Mouse (Mus musculus) MEL (cell line): ENCODE data around the gene Stpg1. TPM values are rescaled to one million over a fixed set of nuclear protein-coding genes. Genes with fewer than 3 reads are reported as not detected.

ENCODE experiments used
- DNase-seq: peaks from one replicate; pipeline ENCODE4 v3.0.0; 2011; ENCODE audit warnings: low read depth, low spot score
- H3K27ac ChIP-seq: 2 replicates; pipeline ENCODE4 v1.5.1; 2012; ENCODE audit warnings: low read depth, mild to moderate bottlenecking, control low read depth, low read length, moderate library complexity; ENCODE audit not compliant: control insufficient read depth
- H3K27me3 ChIP-seq, 2 experiments: fragments of 150-350 bp in 1 of 2; sonication (generic) in 1 of 2; 2 replicates each; pipeline ENCODE4 v1.6.1; 2012; ENCODE audit warnings: low read length in 2 of 2, mild to moderate bottlenecking in 2 of 2, improper control_type of control experiment in 1 of 2, moderate library complexity in 1 of 2; ENCODE audit not compliant: insufficient read depth in 2 of 2, control insufficient read depth in 1 of 2
- H3K36me3 ChIP-seq, 2 experiments: 2 replicates each; pipeline ENCODE4 v1.6.1; 2012 to 2014; ENCODE audit warnings: low read length in 2 of 2, improper control_type of control experiment in 1 of 2, inconsistent platforms in 1 of 2, mild to moderate bottlenecking in 1 of 2; ENCODE audit not compliant: insufficient read depth in 2 of 2, control insufficient read depth in 1 of 2
- H3K4me1 ChIP-seq, 2 experiments: fragments of 150-350 bp in 1 of 2; sonication (generic) in 1 of 2; 2 replicates each; pipeline ENCODE4 v1.6.1; 2012; ENCODE audit warnings: low read length in 2 of 2, improper control_type of control experiment in 1 of 2, mild to moderate bottlenecking in 1 of 2; ENCODE audit not compliant: insufficient read depth in 2 of 2, control insufficient read depth in 1 of 2
- H3K4me3 ChIP-seq, 2 experiments: fragments of 150-350 bp in 1 of 2; sonication (generic) in 1 of 2; 2 replicates each; pipeline ENCODE4 v1.5.1; 2012; ENCODE audit warnings: low read depth in 2 of 2, low read length in 2 of 2, mild to moderate bottlenecking in 2 of 2, moderate library complexity in 2 of 2, control low read depth in 1 of 2, improper control_type of control experiment in 1 of 2; ENCODE audit not compliant: control insufficient read depth in 1 of 2, insufficient read depth in 1 of 2
- H3K79me2 ChIP-seq: 2 replicates; pipeline ENCODE4 v1.6.1; 2012; ENCODE audit warnings: mild to moderate bottlenecking, low read length, moderate library complexity; ENCODE audit not compliant: control insufficient read depth, poor library complexity, insufficient read depth
- H3K9ac ChIP-seq: 2 replicates; pipeline ENCODE4 v1.6.1; 2012; ENCODE audit warnings: low read depth, mild to moderate bottlenecking, control low read depth, low read length, moderate library complexity; ENCODE audit not compliant: control insufficient read depth, poor library complexity, severe bottlenecking
- H3K9me3 ChIP-seq: fragments of 150-350 bp; sonication (generic); replicated peaks from 2 replicates; pipeline ENCODE4 v1.6.1; 2012; ENCODE audit warnings: mild to moderate bottlenecking, low read length, improper control_type of control experiment, moderate library complexity; ENCODE audit not compliant: insufficient read depth
- CHD1 ChIP-seq: IDR thresholded peaks from 2 replicates; pipeline ENCODE4 v1.6.1; 2012; ENCODE audit warnings: low read depth, mild to moderate bottlenecking, inconsistent platforms, low read length, improper control_type of control experiment
- EP300 ChIP-seq, 2 experiments: IDR thresholded peaks; 2 replicates each; pipeline ENCODE4 v1.6.1; 2011; ENCODE audit warnings: improper control_type of control experiment in 2 of 2, low read length in 2 of 2, low read depth in 1 of 2, mild to moderate bottlenecking in 1 of 2
- GABPA ChIP-seq: IDR thresholded peaks from 2 replicates; pipeline ENCODE4 v1.6.1; 2012; ENCODE audit warnings: low read depth, mild to moderate bottlenecking, inconsistent platforms, low read length, improper control_type of control experiment, moderate library complexity
- GATA1 ChIP-seq: IDR thresholded peaks from 2 replicates; pipeline ENCODE4 v1.6.1; 2011; ENCODE audit warnings: low read depth, low read length, improper control_type of control experiment
- JUND ChIP-seq: IDR thresholded peaks from 2 replicates; pipeline ENCODE4 v1.6.1; 2011; ENCODE audit warnings: low read depth, mild to moderate bottlenecking, improper control_type of control experiment, low read length
- KAT2A ChIP-seq: conservative IDR thresholded peaks from 2 replicates; pipeline ENCODE4 v1.6.1; 2012; ENCODE audit warnings: low read depth, low read length, improper control_type of control experiment, inconsistent platforms
- MAFK ChIP-seq: IDR thresholded peaks from 2 replicates; pipeline ENCODE4 v1.6.1; 2011; ENCODE audit warnings: low read depth, mild to moderate bottlenecking, low read length, improper control_type of control experiment, borderline replicate concordance
- MAZ ChIP-seq: IDR thresholded peaks from 2 replicates; pipeline ENCODE4 v1.6.1; 2012; ENCODE audit warnings: low read depth, mild to moderate bottlenecking, inconsistent platforms, low read length, improper control_type of control experiment
- MEF2A ChIP-seq: IDR thresholded peaks from 2 replicates; pipeline ENCODE4 v1.6.1; 2014; ENCODE audit warnings: low read depth, mild to moderate bottlenecking, inconsistent platforms, low read length, improper control_type of control experiment; ENCODE audit not compliant: poor library complexity, insufficient replicate concordance, severe bottlenecking; ENCODE audit errors: extremely low read depth
- MXI1 ChIP-seq: IDR thresholded peaks from 2 replicates; pipeline ENCODE4 v1.6.1; 2011; ENCODE audit warnings: mild to moderate bottlenecking, low read depth, low read length, improper control_type of control experiment
- MYC ChIP-seq: IDR thresholded peaks from 2 replicates; pipeline ENCODE4 v1.6.1; 2011; ENCODE audit warnings: low read depth, mild to moderate bottlenecking, low read length, improper control_type of control experiment, moderate library complexity
- NELFE ChIP-seq: IDR thresholded peaks from 2 replicates; pipeline ENCODE4 v1.6.1; 2011; ENCODE audit warnings: low read depth, low read length, improper control_type of control experiment
- NRF1 ChIP-seq: IDR thresholded peaks from 2 replicates; pipeline ENCODE4 v1.6.1; 2014; ENCODE audit warnings: low read depth, mild to moderate bottlenecking, inconsistent platforms, low read length, improper control_type of control experiment, moderate library complexity; ENCODE audit not compliant: poor library complexity, insufficient read depth, severe bottlenecking
- POLR2AphosphoS2 ChIP-seq: IDR thresholded peaks from 2 replicates; pipeline ENCODE4 v1.6.1; 2011; ENCODE audit warnings: low read length, improper control_type of control experiment
- POLR2AphosphoS5 ChIP-seq: IDR thresholded peaks from 2 replicates; pipeline ENCODE4 v1.6.1; 2012; ENCODE audit warnings: low read depth, borderline replicate concordance, mild to moderate bottlenecking, inconsistent platforms, low read length, moderate library complexity, mixed read lengths
- SMC3 ChIP-seq: IDR thresholded peaks from 2 replicates; pipeline ENCODE4 v1.6.1; 2011; ENCODE audit warnings: low read depth, low read length, improper control_type of control experiment
- TBP ChIP-seq: IDR thresholded peaks from 2 replicates; pipeline ENCODE4 v1.8.0; 2011; ENCODE audit warnings: low read depth, low read length, improper control_type of control experiment
- TCF12 ChIP-seq: IDR thresholded peaks from 2 replicates; pipeline ENCODE4 v1.6.1; 2014; ENCODE audit warnings: low read depth, mild to moderate bottlenecking, inconsistent platforms, low read length, improper control_type of control experiment, moderate library complexity
- UBTF ChIP-seq: IDR thresholded peaks from 2 replicates; pipeline ENCODE4 v1.6.1; 2012; ENCODE audit warnings: low read depth, mild to moderate bottlenecking, inconsistent platforms, low read length, improper control_type of control experiment, moderate library complexity, borderline replicate concordance; ENCODE audit not compliant: insufficient read depth
- USF1 ChIP-seq: IDR thresholded peaks from 2 replicates; pipeline ENCODE4 v1.6.1; 2014; ENCODE audit warnings: low read depth, mild to moderate bottlenecking, inconsistent platforms, low read length, improper control_type of control experiment, moderate library complexity
- USF2 ChIP-seq, 2 experiments: IDR thresholded peaks; 2 replicates each; pipeline ENCODE4 v1.6.1; 2011 to 2012; ENCODE audit warnings: improper control_type of control experiment in 2 of 2, low read length in 2 of 2, borderline replicate concordance in 1 of 2, inconsistent platforms in 1 of 2, low read depth in 1 of 2, mild to moderate bottlenecking in 1 of 2; ENCODE audit not compliant: insufficient read depth in 1 of 2
- ZC3H11A ChIP-seq: IDR thresholded peaks from 2 replicates; pipeline ENCODE4 v1.6.1; 2012; ENCODE audit warnings: low read depth, mild to moderate bottlenecking, inconsistent platforms, low read length, improper control_type of control experiment
- ZKSCAN1 ChIP-seq: IDR thresholded peaks from 2 replicates; pipeline ENCODE4 v1.6.1; 2012; ENCODE audit warnings: low read depth, mild to moderate bottlenecking, inconsistent platforms, low read length, improper control_type of control experiment, moderate library complexity
- ZMIZ1 ChIP-seq: IDR thresholded peaks from 2 replicates; pipeline ENCODE4 v1.6.1; 2012; ENCODE audit warnings: low read depth, mild to moderate bottlenecking, inconsistent platforms, low read length, improper control_type of control experiment, moderate library complexity
- polyA plus RNA-seq, 2 experiments: library from polyadenylated mRNA; stranded (reverse) in 1 of 2; unstranded in 1 of 2; fragments of >175 nt in 1 of 2; fragments of >200 nt in 1 of 2; gene quantifications; 2 replicates each; pipeline versions ENCODE4 v1.2.1 to v1.2.4; 2012; ENCODE audit warnings: low replicate concordance in 2 of 2, low read depth in 1 of 2; ENCODE audit not compliant: insufficient read length in 2 of 2, insufficient read depth in 1 of 2, missing spikeins in 1 of 2
- total RNA-seq: library from RNA; depleted of rRNA; stranded (reverse); fragments of 300-350 nt; gene quantifications from 2 replicates; pipeline ENCODE4 v1.2.3, GENCODE M21; 2012

Gene Stpg1
- total and polyA plus RNA-seq, 3 experiments: 0.21 TPM; not detected in 2

- no peaks in the 10 kb centered on the region for H3K4me1 ChIP-seq
Observed at GRCm38 (mm10) chr4:135513865-135514264, 19.3 kb downstream of the Stpg1 start.

GRCm38 (mm10) chr4:135514925-135515324 lies 20.3 kb downstream of the Stpg1 start:
- no peaks in the 10 kb centered on the region for H3K36me3 ChIP-seq
- H3K79me2 ChIP-seq: no peaks in the 10 kb centered on the region
- no peak overlapping the region for H3K27ac ChIP-seq
- no peaks in the 10 kb centered on the region for H3K9me3 ChIP-seq
- H3K9ac ChIP-seq: no peak overlapping the region
- H3K27me3 ChIP-seq: no peaks in the 10 kb centered on the region
- no peak overlapping the region for H3K4me3 ChIP-seq
- no peak for DNase-seq
- TF ChIP-seq SMC3: no peak
- TF ChIP-seq USF1: no peak
- TF ChIP-seq ZKSCAN1: no peak
- TF ChIP-seq NRF1: no peak
- TF ChIP-seq MAZ: no peak
- no peak for TF ChIP-seq TCF12
- TF ChIP-seq CHD1: no peak
- no peak for TF ChIP-seq USF2 (IDR thresholded peaks at IDR 0.05; ENCODE audit: borderline replicate concordance in 1 of 2, insufficient read depth in 1 of 2, low read depth in 1 of 2, low read length in 2 of 2)
- no peak for TF ChIP-seq MEF2A
- H3K4me1 ChIP-seq: no peaks in the 10 kb centered on the region

More at GRCm38 (mm10) chr4:135513865-135514264, 19.3 kb downstream of the Stpg1 start:
- DNase-seq: no peak
- H3K27ac ChIP-seq: no peak overlapping the region
- H3K79me2 ChIP-seq: no peaks in the 10 kb centered on the region
- no peak for TF ChIP-seq CHD1
- no peak for TF ChIP-seq NELFE
- no peak for TF ChIP-seq POLR2AphosphoS2
- no peak for TF ChIP-seq MAFK
- no peak for TF ChIP-seq MXI1
- TF ChIP-seq POLR2AphosphoS5: no peak
- no peak for TF ChIP-seq KAT2A
- no peak for TF ChIP-seq JUND
- no peak for TF ChIP-seq MYC
- TF ChIP-seq UBTF: no peak
- TF ChIP-seq ZMIZ1: no peak
- no peak for TF ChIP-seq GATA1
- no peak for TF ChIP-seq USF2 (IDR thresholded peaks at IDR 0.05; ENCODE audit: borderline replicate concordance in 1 of 2, insufficient read depth in 1 of 2, low read depth in 1 of 2, low read length in 2 of 2)
- no peak for TF ChIP-seq EP300 (IDR thresholded peaks at IDR 0.05; ENCODE audit: low read depth in 1 of 2, low read length in 2 of 2)
- no peak for TF ChIP-seq USF1
- no peak for TF ChIP-seq GABPA
- no peak for TF ChIP-seq ZC3H11A
- no peak for TF ChIP-seq TBP
- no peak for TF ChIP-seq TCF12
- no peak overlapping the region for H3K9ac ChIP-seq
- H3K27me3 ChIP-seq: no peaks in the 10 kb centered on the region
- no peak overlapping the region for H3K4me3 ChIP-seq
- no peaks in the 10 kb centered on the region for H3K36me3 ChIP-seq
- no peaks in the 10 kb centered on the region for H3K9me3 ChIP-seq
